Mouse (Mus musculus): ENCODE data around the gene Olfr1381. TPM values are rescaled to one million over a fixed set of nuclear protein-coding genes. Genes with fewer than 3 reads are reported as not detected.

Olfr1381 gene
- not detected for polyA plus RNA-seq (2017; shearing (Covaris generic))

DNA sequence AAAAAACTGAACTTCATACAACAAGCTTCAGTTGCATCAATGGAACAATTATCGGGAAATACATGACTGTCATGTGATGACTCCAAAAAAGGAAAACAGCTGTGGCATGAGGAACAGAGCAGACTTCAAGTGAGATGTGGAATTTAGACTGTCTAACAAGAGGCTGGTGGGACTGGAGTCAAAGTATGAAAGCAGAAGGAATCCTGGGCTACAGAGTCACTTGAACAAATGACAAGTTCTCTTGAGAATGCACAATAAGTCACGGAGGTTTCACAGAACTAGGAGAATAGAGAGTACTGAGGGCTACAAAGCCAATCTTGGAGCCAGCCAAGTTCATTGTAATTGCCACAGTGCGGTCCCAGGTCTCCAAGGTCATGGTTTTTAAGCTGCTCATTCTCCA is at the start of gene Olfr1381:
Olfr1381 (plus strand) TSS at position 301 of the 400 bp plus-strand sequence.

DNA sequence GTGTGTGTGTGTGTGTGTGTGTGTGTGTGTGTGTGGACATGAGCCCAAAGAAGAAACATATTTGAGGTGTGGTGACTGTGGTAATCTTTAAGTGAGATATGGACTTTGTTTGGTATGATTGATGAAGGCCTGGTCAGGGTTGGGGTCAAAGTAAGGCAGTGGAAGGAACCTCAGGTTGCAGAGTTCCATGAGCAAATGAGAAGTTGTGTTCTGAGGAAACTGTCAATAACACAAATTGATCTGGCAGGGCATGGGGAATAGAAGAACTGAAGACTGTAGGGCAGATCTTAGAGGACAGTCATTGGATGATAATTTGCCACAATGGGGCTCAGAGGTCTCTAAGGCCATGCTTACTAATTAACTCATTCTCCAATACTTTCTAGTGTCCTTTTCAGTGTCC is 23.9 kb upstream of the Olfr1381 start, which contains the start of gene Olfr1383:
Olfr1383 (plus strand) TSS at position 301 of the 400 bp plus-strand sequence.

DNA sequence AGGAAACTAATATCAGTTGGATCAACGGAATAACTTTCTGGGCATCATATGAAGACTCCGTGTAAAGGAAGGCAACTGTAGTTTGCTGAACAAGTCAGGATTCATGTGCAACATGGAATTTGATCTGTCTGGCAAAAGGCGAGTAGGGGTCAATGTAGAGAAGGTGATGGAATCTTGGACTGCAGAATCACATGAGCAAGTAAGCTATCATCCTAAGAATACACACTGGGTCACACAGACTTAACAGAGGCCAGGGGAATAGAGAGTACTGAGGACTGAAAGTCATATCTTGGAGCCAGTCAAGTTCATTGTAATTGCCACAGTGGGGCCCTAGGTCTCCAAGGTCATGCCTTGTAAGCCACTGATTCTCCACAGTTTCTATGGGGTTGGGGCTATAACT is 15.3 kb upstream of the Olfr1381 start, which contains the start of gene Olfr1382:
Olfr1382 (plus strand) TSS at position 301 of the 400 bp plus-strand sequence.

DNA sequence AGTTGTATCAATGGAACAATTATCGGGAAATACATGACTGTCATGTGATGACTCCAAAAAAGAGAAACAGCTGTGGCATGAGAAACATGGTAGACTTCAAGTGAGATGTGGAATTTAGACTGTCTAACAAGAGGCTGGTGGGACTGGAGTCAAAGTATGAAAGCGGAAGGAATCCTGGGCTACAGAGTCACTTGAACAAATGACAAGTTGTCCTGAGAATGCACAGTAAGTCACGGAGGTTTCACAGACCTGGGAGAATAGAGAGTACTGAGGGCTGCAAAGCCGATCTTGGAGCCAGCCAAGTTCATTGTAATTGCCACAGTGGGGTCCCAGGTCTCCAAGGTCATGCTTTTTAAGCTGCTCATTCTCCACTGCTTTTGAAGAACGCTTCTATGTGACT is 13.3 kb downstream of the Olfr1381 start, which contains the start of gene Olfr1380:
Olfr1380 (plus strand) TSS at position 301 of the 400 bp plus-strand sequence.

Other genes starting within 250 kb of the Olfr1381 start
- not detected for gene Olfr10, start 238.7 kb upstream of the Olfr1381 start, polyA plus RNA-seq (2017; shearing (Covaris generic))
- gene Olfr1391, start 220.7 kb upstream of the Olfr1381 start, polyA plus RNA-seq (2017; shearing (Covaris generic)): not detected
- gene Olfr1390, start 208.3 kb upstream of the Olfr1381 start, polyA plus RNA-seq (2017; shearing (Covaris generic)): not detected
- not detected for gene Olfr1389, start 120.4 kb upstream of the Olfr1381 start, polyA plus RNA-seq (2017; shearing (Covaris generic))
- gene Olfr1388, start 106.8 kb upstream of the Olfr1381 start, polyA plus RNA-seq (2017; shearing (Covaris generic)): 0.09 TPM
- gene Olfr1387, start 88.1 kb upstream of the Olfr1381 start, polyA plus RNA-seq (2017; shearing (Covaris generic)): not detected
- gene Olfr1386, start 78.4 kb upstream of the Olfr1381 start, polyA plus RNA-seq (2017; shearing (Covaris generic)): not detected
- gene Olfr1385, start 54.4 kb upstream of the Olfr1381 start, polyA plus RNA-seq (2017; shearing (Covaris generic)): 0.15 TPM
- gene Olfr1384, start 36.7 kb upstream of the Olfr1381 start, polyA plus RNA-seq (2017; shearing (Covaris generic)): not detected
- not detected for gene Olfr1383, start 23.8 kb upstream of the Olfr1381 start, polyA plus RNA-seq (2017; shearing (Covaris generic))
- gene Olfr1382, start 15.2 kb upstream of the Olfr1381 start, polyA plus RNA-seq (2017; shearing (Covaris generic)): not detected
- gene Olfr1380, start 13.4 kb downstream of the Olfr1381 start, polyA plus RNA-seq (2017; shearing (Covaris generic)): not detected
- not detected for gene Flt4, start 65.8 kb downstream of the Olfr1381 start, polyA plus RNA-seq (2017; shearing (Covaris generic))
- gene Scgb3a1, start 120.2 kb downstream of the Olfr1381 start, polyA plus RNA-seq (2017; shearing (Covaris generic)): not detected
- 14.0 TPM for gene Cnot6, start 169.3 kb downstream of the Olfr1381 start, polyA plus RNA-seq (2017; shearing (Covaris generic))

Data from activated CD4-positive, CD25-positive, alpha-beta regulatory T cell, adult 9 weeks (primary cell).